Mouse (Mus musculus): ENCODE measurements at regions not wholly inside any gene's neighbourhood (a gene's known extent, or its start where the extent isn't known, plus 50 kb on each side); places are given as distances from the start of the nearest gene placed in this dataset.

- no peaks in the 10 kb centered on the region for H3K9me3 ChIP-seq (ENCODE audit: low read length)
- H3K9ac ChIP-seq (replicated peaks; ENCODE audit: low read depth): no peak overlapping the region
- H3K36me3 ChIP-seq (ENCODE audit: insufficient read depth, low read length): no peaks in the 10 kb centered on the region
- no peak overlapping the region for H3K4me2 ChIP-seq (replicated peaks; ENCODE audit: low read depth, low read length)
- TF ChIP-seq CTCF (IDR thresholded peaks at IDR 0.05): no peak
- no peak for TF ChIP-seq EP300 (IDR thresholded peaks at IDR 0.05)
- ATAC-seq: no peak
- peaks cover 4% of the 10 kb centered on the region; the same call in 1 of the 2 replicates for H3K4me1 ChIP-seq (ENCODE audit: insufficient read depth, low read depth, low read length)
- DNase-seq (ENCODE audit: low spot score): no peak
- no peak overlapping the region for H3K27ac ChIP-seq (ENCODE audit: low read length)
- no peaks in the 10 kb centered on the region for H3K27me3 ChIP-seq (replicated peaks; ENCODE audit: insufficient read depth, low read length)
- WGBS: 79% methylated on average over 2 of the region's 2 CpGs
- no peak overlapping the region for H3K4me3 ChIP-seq (ENCODE audit: low read depth, low read length)
Measured at GRCm38 (mm10) chr3:133874383-133874782, 329.4 kb upstream of the Tet2 start.

GRCm38 (mm10) chr3:133876439-133877072 lies 331.6 kb upstream of the Tet2 start:
- Histone ChIP-seq H3K27me3 (replicated peaks; ENCODE audit: insufficient read depth, low read length) (no peaks in the 10 kb centered on the region), H3K9me3 (ENCODE audit: low read length) (no peaks in the 10 kb centered on the region), H3K27ac (ENCODE audit: low read length) (no peak overlapping the region), H3K36me3 (ENCODE audit: insufficient read depth, low read length) (no peaks in the 10 kb centered on the region), H3K4me1 (ENCODE audit: insufficient read depth, low read depth, low read length) (peaks cover 4% of the 10 kb centered on the region; the same call in 1 of the 2 replicates), H3K4me3 (ENCODE audit: low read depth, low read length) (no peak overlapping the region), H3K9ac (replicated peaks; ENCODE audit: low read depth) (no peak overlapping the region), H3K4me2 (replicated peaks; ENCODE audit: low read depth, low read length) (peak overlapping the region; percentile 37)
- no peak for TF ChIP-seq EP300 (IDR thresholded peaks at IDR 0.05)
- TF ChIP-seq CTCF (IDR thresholded peaks at IDR 0.05): peak; percentile 84
- ATAC-seq (peak; percentile 81), DNase-seq (ENCODE audit: low spot score) (peak; percentile 81)
- 9% methylated on average over 13 of the region's 13 CpGs for WGBS

GRCm38 (mm10) chr3:133877310-133877709 lies 332.4 kb upstream of the Tet2 start:
- Histone ChIP-seq H3K4me2 (replicated peaks; ENCODE audit: low read depth, low read length) (peak overlapping the region; percentile 37), H3K36me3 (ENCODE audit: insufficient read depth, low read length) (no peaks in the 10 kb centered on the region), H3K4me3 (ENCODE audit: low read depth, low read length) (no peak overlapping the region), H3K27ac (ENCODE audit: low read length) (no peak overlapping the region), H3K9ac (replicated peaks; ENCODE audit: low read depth) (no peak overlapping the region), H3K4me1 (ENCODE audit: insufficient read depth, low read depth, low read length) (peaks cover 4% of the 10 kb centered on the region; the same call in 1 of the 2 replicates), H3K27me3 (replicated peaks; ENCODE audit: insufficient read depth, low read length) (no peaks in the 10 kb centered on the region), H3K9me3 (ENCODE audit: low read length) (no peaks in the 10 kb centered on the region)
- TF ChIP-seq EP300 (IDR thresholded peaks at IDR 0.05) (no peak), CTCF (IDR thresholded peaks at IDR 0.05) (no peak)
- peak; percentile 69 for DNase-seq (ENCODE audit: low spot score)
- peak; percentile 64 for ATAC-seq
- WGBS: 29% methylated on average over 5 of the region's 5 CpGs

GRCm38 (mm10) chr3:133880626-133881025 lies 335.7 kb upstream of the Tet2 start:
- Histone ChIP-seq H3K4me2 (replicated peaks; ENCODE audit: low read depth, low read length) (no peak overlapping the region), H3K27ac (ENCODE audit: low read length) (no peak overlapping the region), H3K4me1 (ENCODE audit: insufficient read depth, low read depth, low read length) (peaks cover 4% of the 10 kb centered on the region; the same call in 1 of the 2 replicates), H3K36me3 (ENCODE audit: insufficient read depth, low read length) (no peaks in the 10 kb centered on the region), H3K9ac (replicated peaks; ENCODE audit: low read depth) (no peak overlapping the region), H3K27me3 (replicated peaks; ENCODE audit: insufficient read depth, low read length) (no peaks in the 10 kb centered on the region), H3K9me3 (ENCODE audit: low read length) (no peaks in the 10 kb centered on the region), H3K4me3 (ENCODE audit: low read depth, low read length) (no peak overlapping the region)
- DNase-seq (ENCODE audit: low spot score) (no peak), ATAC-seq (no peak)
- TF ChIP-seq CTCF (IDR thresholded peaks at IDR 0.05) (no peak), EP300 (IDR thresholded peaks at IDR 0.05) (no peak)
- 6% methylated on average over 1 of the region's 1 CpGs for WGBS

- H3K36me3 ChIP-seq (ENCODE audit: insufficient read depth, low read length): no peaks in the 10 kb centered on the region
- no peaks in the 10 kb centered on the region for H3K4me1 ChIP-seq (ENCODE audit: insufficient read depth, low read depth, low read length)
- TF ChIP-seq EP300 (IDR thresholded peaks at IDR 0.05): no peak
- no peak for TF ChIP-seq CTCF (IDR thresholded peaks at IDR 0.05)
- no peak for ATAC-seq
- no peak overlapping the region for H3K4me3 ChIP-seq (ENCODE audit: low read depth, low read length)
- H3K27ac ChIP-seq (ENCODE audit: low read length): no peak overlapping the region
- WGBS: 56% methylated on average over 3 of the region's 3 CpGs
- peak; percentile 18 for DNase-seq (ENCODE audit: low spot score)
- H3K4me2 ChIP-seq (replicated peaks; ENCODE audit: low read depth, low read length): no peak overlapping the region
- no peak overlapping the region for H3K9ac ChIP-seq (replicated peaks; ENCODE audit: low read depth)
- H3K9me3 ChIP-seq (ENCODE audit: low read length): no peaks in the 10 kb centered on the region
- no peaks in the 10 kb centered on the region for H3K27me3 ChIP-seq (replicated peaks; ENCODE audit: insufficient read depth, low read length)
Measured at GRCm38 (mm10) chr3:133901931-133902330, 334.4 kb upstream of the Cxxc4 start.

- H3K4me1 ChIP-seq (ENCODE audit: insufficient read depth, low read depth, low read length): no peaks in the 10 kb centered on the region
- no peaks in the 10 kb centered on the region for H3K9me3 ChIP-seq (ENCODE audit: low read length)
- no peak overlapping the region for H3K27ac ChIP-seq (ENCODE audit: low read length)
- no peak overlapping the region for H3K9ac ChIP-seq (replicated peaks; ENCODE audit: low read depth)
- H3K27me3 ChIP-seq (replicated peaks; ENCODE audit: insufficient read depth, low read length): no peaks in the 10 kb centered on the region
- ATAC-seq (no peak), DNase-seq (ENCODE audit: low spot score) (no peak)
- H3K36me3 ChIP-seq (ENCODE audit: insufficient read depth, low read length): no peaks in the 10 kb centered on the region
- no peak overlapping the region for H3K4me3 ChIP-seq (ENCODE audit: low read depth, low read length)
- no peak for TF ChIP-seq EP300 (IDR thresholded peaks at IDR 0.05)
- no peak for TF ChIP-seq CTCF (IDR thresholded peaks at IDR 0.05)
- no peak overlapping the region for H3K4me2 ChIP-seq (replicated peaks; ENCODE audit: low read depth, low read length)
Measured at GRCm38 (mm10) chr3:133922200-133922599, 314.1 kb upstream of the Cxxc4 start.
